Mouse (Mus musculus) monocyte, adult 5-6 weeks (primary cell): ENCODE results near the gene Fosb. TPM values are rescaled to one million over a fixed set of nuclear protein-coding genes. Genes with fewer than 3 reads are reported as not detected.

ENCODE experiments used
- ATAC-seq: fragments of 153-309, 156-312 bp; replicated peaks from 2 replicates; pipeline ENCODE4 v1.8.0; 2017; ENCODE audit warnings: mild to moderate bottlenecking; ENCODE audit not compliant: low TSS enrichment, insufficient number of reproducible peaks, severe bottlenecking, poor library complexity, low FRiP score
- total RNA-seq: library from RNA; stranded (forward); fragments of 200-1000, 200-491, 200-594 nt; gene quantifications from 3 replicates; pipeline ENCODE4 v1.2.3, GENCODE M21; 2017

Gene Fosb
- total RNA-seq, result 30.9 to 43.8 TPM (median 36.9 TPM) in 3 replicates

DNA sequence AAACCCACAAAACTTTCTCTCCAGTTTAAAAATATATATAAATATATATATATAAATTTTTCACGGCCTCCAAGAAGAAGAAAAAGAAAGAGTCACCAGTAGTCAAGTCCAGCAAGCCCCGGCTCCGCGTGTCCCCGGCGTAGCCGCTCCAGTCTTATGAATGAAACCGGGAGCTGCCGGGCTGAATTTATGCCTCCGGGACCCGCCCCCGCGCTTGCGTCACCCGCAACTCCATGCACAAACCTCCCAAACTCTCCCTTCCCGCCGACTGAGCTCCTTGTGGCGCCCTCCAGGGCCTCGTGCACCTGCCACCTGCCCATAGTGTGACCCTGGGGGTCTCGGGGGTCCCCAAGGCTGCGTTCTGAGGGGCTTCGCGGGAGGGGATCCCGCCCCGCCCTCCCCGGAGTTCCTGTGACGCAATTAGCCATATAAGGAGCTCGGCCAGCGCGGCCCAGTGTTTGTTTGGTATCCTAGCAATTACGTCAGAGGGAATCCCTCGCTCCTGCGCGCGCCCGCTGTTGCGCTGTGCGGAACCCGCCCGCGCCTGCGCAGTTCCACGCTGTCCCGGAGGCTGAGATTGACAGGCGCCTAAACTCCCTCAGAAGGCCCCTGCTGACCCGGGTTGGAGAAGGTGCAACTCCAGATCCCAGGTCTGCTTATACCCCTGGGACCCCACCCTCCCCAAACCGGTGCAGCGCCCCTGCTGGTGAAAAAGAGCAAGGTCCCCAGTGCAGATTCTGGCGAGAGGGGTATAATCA lies at the start of gene Fosb:
Fosb (minus strand) TSS at position 168 of the 758 bp plus-strand sequence.
- peak; percentile 58 for ATAC-seq

DNA sequence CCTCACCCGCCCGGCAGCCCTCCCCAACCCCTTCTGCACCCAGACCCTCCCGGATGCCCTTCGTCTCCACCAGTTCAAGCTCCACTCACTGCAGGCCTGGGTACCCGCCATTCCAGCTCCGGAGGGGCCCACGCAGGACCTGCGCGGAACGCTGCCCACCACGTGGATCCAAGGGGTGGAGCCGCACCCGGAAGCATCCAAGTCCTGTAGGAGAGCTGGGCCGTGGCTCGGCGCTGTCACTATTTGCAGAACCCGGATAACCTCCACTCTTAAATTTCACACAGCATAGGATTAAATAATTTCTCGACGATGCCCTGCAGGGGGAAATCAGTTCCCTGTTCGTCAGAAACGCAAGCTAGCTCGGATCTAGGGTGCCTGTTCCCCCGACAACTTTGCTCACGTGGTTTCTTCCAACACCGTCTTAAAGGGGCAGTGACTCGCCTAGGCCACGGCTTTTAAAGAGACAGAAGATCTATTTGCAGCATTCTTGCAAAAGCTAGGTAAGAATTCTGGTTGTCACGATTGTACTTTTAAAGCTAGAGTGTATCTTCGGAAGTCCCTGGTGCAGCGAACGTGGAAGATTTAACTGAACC lies 49.5 kb upstream of the Fosb start, which contains the start of the genes Cd3eap and Ppp1r13l:
Cd3eap (minus strand) TSS at position 185 of the 593 bp plus-strand sequence.
Ppp1r13l (plus strand) TSS at position 451 of the 593 bp plus-strand sequence.
- peak; percentile 47 for ATAC-seq

DNA sequence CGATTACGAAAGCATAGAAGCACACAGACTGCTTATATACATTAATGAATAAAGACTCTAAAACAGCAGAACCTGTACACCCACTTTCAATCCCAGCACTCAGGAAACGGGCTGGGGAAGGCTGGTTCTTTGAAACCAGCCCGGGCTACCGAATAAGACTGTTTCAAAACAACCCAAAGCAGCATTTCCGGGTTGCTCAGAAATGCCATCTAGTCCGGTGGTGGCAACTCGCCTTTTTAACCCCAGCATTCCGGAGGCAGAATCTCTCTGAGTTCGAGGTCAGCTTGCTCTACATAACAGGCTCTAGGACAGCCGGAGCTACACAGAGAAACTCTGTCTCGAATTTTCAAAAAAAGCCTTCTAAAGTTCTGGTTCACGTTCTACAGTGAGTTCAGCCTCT lies 48.8 kb upstream of the Fosb start:
- ATAC-seq, result no peak

DNA sequence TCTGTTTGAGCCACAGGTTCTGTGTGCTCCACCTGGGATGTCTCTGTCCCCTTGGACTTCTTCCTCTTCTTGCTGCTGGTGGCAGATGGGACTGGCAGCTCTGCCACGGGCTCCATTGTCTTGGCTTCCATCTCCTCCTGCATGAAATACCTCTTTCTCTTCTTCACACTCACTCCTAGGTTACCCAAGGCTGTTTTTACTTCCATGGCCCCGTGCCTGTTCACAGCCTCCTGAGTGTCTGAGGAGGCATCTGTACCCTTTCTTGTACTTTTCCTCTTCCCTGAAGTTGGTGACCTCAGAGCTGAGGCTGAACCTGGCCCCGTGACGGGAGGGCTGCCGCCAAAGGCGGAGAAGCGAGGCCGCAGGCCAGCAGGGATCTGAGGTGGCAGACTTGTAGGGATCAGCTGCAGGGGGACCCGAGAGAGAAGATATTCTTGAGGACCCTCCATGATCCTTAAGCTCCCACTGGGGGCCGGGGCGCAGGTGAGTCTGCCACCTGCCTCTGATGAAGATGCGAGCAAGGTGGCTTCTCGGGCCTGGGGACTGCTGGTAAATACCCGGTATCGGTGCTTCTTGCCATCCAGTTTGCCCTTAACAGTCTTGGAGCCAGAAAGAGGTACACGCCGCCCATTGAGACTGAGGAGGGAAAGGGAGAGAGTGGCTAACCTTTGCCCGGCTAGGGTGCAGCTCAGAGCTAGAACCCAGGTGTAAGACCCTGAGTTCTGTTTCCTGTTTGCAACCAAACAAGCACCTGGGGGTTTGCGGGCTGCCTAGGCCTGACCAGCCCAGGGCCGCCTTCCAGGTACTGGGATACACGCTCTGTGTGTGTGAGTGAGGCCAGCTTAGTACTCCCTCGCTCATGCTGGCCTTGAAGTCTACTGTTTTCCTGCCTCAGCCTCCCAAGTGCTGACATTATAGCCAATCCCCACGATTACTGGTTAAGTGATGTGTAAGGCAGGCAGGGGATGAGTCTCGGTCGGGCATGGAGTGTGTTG lies 47.8 kb upstream of the Fosb start:
- no peak for ATAC-seq

DNA sequence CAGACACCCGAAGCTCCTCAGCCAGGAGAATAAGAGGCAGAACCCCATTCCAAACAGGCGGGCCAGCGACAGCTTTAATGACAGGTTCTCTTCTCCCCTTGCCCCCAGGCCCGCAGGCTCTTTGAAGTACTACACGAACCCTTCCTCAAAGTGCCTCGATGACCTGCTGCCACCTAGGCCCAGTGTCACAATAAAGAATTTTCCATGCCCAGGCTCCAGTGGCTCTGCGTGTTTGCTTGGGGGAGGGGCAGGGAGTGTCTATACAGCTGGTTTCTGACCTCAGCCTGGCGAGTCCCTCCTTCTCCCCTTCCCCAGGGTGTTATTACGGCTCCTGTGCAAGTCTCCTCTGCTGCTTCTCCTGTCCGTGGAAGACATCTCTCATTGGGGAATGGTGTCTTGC lies 46.5 kb upstream of the Fosb start:
- ATAC-seq, result no peak

DNA sequence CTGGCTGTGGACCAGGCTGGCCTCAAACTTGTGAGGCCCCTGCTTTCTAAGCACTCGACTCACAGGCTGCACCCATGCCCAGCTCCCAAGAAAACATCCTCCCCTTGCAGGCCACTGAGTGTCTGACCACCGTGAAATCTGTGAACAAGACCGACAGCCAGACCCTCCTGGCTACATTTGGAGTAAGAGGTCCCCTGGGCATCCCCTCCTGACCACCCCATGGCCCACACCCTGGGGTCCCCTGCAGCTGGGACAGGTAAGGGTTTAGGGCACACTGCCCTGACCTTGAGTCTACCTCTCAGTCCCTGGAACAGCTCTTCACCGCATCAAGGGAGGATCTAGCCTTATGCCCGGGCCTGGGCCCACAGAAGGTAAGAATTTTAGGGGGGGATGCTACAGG lies 45.1 kb upstream of the Fosb start:
- no peak for ATAC-seq

DNA sequence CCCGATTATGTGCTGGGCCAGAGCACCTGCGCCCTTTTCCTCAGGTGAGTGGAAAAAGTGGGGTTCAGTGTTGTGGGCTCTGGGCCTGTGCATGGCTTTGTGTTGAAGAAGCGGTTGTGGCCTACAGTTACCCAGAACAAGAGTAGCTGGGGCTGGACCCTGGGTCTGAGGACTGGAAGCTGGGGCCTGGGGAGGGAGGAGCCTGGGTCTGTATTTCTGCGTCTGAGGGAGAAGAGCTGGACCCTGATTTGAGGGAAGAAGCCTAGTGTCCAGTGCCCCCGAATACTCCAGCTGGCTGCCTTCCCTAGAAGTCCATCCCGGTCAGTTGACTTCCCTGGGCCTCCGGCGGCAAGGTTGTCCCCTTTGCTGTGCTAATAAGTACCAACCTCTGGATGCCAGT lies 40.4 kb upstream of the Fosb start:
- ATAC-seq, result no peak

DNA sequence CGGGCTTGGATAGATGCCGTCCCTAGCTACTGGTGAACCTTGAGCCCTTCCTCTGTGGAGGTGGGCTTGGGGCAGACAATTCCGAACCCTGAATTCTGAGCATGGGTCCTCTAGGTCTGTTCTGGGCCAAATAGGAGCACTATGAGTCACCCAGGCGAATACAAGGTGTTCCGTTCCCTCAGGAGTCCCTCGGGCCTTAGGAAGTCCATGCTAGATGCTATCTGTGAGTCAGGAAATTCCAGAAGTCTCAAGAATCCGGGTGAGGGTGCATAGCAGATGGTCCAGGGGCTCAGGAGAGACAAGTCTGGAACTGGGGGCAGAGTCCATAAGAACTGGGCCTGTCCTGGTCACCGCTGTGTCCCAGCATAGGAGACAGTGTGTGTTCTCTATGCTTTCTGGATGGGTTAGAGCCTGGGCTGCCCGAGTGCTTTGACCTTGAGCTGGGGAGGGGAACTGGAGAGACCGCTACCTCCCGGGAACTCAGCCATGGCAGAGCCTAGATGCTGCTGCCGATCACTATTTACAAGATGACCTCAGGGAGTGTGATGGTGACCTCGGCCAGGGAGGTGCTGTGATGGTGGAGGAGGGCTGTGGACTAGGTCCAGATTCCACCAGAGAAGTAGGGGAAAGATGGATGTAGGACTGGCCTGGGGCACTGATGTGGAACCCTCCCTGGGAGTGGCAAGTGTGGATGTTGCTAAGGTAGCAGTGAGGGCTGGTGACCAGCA lies 39.5 kb upstream of the Fosb start:
- no peak for ATAC-seq

DNA sequence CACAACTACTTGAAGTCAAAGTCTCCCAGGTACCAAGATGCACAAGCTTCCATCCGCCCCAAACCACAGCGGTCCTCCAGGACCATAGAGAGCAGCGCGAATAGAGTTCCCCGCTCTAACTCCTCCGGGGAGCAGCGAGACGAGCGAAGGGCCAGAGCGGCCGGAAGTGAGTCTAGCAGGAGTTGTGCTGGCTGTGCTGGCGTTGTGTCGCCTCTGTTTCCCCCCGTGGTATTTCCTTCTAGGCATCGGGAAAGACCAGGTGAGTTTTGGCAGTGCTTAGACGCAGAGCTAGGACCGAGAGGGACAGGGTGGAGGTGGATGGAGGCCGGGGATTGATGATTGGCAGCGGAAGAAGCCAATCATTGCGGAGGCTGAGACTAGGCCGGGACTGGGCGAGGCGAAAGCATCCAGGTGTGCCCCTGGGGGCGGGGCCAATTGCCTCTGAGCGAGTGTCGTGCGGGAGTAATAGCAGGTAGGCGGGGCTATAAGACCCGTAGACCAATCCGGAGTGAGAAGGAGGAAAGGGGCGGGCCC lies 35.2 kb upstream of the Fosb start:
- ATAC-seq, result peak; percentile 84

DNA sequence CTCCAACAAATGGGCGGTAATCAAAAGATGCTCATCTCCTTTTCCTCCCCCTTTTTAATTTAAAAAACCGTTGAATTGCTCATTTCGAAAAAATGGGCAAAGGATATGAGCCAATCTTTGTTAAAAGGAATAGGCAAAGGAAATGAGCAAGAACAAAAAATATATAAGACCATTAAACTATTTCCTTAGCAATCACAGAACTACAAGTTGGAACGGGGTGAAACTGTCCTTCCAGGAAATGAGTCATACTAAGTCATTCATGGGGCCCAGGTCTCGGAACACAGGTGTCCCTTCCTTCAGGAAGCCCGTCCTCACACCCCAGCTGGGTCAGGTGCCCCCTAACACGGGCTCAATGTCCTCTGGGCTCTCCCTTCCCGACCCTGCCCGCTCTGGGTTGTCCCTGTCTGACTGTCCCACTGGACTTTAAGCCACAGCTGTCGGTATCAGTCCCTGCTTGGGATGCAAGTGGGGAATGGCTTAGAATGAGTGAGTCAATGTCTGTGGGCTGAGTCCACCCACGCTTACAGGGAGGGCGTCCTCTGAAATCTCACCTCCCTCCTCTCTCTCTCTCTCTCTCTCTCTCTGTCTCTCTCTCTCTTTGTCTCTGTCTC lies 34.5 kb upstream of the Fosb start, which contains the start of gene Ercc1:
Ercc1 (plus strand) TSS at position 542 of the 611 bp plus-strand sequence.
- no peak for ATAC-seq

DNA sequence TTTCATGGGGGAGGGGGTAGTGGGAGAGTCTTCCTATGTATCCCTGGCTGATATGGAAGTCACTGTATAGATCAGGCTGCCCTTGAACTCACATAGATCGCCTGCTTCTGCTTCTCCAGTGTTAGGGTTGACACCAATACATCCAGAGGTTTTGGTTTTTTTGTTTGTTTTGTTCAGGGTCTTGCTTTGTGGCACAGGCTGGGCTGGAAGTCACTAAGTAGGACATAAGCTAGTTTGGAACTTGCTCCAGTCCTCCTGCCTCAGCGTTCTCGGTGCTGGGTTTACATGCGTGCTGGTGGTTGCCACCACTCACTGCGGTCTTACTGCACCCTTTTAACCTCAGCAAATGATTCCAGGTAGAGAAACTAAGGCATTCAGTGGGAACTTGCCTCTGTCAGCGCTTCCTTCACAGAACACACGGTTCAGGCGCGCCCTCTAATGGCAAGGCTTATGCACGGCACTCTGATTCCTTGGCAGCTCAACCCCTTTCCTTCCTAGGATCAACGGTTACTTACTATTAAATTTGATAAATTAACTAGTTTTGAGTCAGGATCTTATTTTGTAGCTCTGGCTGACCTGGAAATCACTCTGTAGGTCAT lies 33.5 kb upstream of the Fosb start:
- peak; percentile 52 for ATAC-seq

DNA sequence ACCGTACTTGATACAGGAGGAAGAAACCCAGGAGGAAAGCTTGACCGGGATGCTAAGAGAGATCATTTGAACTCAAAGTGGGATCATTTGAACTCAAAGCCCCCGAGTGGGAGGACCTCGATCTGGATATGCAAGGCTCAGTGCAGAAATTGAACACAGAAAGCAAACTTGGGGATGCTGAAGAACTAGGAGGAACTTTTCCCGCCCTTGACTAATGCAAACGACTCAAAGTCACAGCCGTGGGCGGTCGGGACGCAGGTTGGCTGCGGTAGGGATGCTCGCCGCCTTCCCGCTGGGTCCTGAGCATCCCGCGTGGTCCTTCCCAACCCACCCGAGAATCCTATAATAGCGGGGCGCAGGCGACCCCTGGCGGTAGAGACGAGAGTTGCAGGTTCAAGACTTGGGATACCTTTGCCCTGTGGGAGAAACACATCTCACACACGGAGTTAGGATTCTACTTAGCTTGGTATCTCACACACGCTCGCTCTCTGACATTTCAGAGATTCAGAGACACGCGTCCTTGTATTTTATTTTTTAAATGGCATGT lies 32.7 kb upstream of the Fosb start:
- ATAC-seq, result peak; percentile 36

DNA sequence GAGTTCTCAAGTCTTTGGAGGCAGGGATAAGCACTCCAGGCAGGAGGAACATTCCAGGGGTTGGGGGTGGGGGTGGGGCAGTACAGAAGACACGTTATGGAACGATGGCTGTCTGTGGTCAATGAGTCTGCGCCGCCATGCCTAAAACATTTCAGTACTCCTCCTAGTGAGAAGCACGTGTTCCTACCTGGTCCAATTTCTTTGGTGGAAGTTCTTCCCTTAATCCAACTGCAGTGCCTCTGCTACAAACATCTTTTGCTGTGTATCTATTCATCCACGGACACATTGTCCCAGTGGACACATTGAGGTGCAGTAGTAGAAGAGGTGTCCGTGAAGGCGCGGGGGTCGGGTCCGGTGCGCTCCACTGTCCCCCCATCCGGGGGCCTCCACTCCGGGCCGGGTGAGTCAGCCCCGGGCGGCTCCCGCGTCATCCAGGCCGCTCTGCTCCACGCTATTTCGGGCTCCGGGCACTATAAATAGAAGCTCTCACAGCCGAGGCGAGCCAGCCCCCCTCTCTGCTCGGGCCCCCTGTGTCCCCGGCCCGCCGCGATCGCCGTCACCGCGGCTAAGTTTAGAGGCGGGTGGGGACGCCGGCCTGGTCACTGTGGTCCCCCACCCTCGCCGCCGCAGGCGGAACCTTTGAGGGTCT lies 32.0 kb upstream of the Fosb start:
- ATAC-seq, result no peak

DNA sequence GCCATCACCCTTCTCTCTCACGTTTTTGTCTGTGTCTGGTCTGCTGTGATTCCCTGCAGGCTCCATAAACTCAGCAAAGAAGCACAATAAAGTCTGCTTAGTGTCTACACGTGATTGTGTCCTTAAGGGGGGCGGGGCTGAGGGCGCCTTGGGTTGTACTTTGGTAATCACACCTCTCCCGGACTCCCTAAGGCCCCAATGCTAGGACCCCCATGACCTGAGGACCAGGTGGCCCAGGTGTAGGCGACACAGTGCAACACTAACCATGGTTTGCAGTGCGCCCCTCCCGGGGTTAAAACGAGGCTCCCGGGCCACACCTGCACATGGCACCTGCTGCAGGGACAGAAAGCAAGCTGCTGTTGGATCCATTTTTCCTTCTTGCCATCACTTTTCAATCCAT lies 31.4 kb upstream of the Fosb start:
- ATAC-seq, result no peak

DNA sequence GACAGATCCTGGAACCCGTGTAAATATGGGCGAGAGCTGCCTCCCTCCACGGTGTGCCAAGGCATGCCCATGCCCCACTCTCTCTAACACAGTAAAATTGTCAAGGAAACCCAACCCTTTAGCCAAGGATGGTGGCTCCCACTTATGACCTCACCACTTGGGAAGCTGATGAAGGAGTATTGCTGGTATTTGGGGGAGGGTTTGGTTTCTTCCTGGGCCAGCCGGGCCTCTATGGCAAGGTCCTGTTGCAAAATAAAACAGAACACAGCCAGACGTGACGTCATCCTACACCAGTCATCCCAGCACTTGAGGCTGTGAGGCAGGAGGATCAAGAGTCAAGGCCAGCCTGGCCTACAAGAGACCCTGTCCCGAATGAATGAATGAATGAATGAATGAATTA lies 28.7 kb upstream of the Fosb start:
- no peak for ATAC-seq

DNA sequence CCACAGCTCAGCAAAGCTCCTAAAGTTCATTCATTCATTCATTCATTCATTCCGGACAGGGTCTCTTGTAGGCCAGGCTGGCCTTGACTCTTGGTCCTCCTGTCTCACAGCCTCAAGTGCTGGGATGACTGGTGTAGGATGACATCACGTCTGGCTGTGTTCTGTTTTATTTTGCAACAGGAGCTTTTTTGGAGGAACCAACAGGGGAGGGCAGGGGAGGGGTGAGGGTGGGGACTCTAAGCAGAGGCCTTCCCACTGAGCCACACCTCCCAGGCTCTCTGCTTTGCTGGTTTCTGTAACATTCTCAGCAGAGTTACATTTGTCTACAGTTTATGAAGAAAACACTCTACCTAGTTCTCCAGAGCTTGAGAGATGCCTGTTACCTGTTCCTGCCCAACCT lies 28.2 kb upstream of the Fosb start:
- ATAC-seq, result peak; percentile 66

DNA sequence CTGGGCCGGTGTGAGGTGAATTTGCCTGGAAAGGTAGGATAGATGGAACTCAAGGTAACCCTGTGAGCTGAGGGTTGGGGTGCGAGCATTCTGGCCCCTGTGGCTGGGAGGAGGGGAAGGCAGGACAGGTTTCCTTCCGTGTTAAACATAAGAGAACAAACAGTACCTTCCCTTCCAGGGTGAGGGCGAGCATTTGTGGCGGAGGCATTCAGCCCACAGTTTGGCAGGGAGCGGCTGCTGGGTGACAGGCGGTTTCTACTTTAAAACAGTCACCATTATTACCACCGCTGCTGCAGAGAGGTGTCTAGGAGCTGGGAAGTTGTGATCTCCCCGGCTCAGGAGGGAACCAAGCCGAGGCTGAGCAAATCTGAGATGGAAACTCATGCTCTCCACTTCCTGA lies 27.3 kb upstream of the Fosb start:
- no peak for ATAC-seq
